Mouse (Mus musculus): Measurements from ENCODE around the gene Zfp653. TPM values are rescaled to one million over a fixed set of nuclear protein-coding genes. Genes with fewer than 3 reads are reported as not detected.
"Not testable (repeated sequence)": the region's sequence is repeated elsewhere in the genome, so short reads cannot be mapped to it uniquely, and the experiment has no call there.

Gene Zfp653
- total RNA-seq (2021), result 10 to 100 TPM in 1 of 2 experiments, 1 to 10 TPM in 1; 9.7 to 11.8 TPM
- long read RNA-seq, experiment 1, transcript Zfp653-201 (9 exons, 2,108 nt), result major isoform, 7 of 14 reads
- long read RNA-seq, experiment 1, partial matches to known transcripts, result 2 of 14 reads
- long read RNA-seq, experiment 1, other reads (novel, unspliced or antisense), result 2 of 14 reads
- long read RNA-seq, experiment 2, partial matches to known transcripts, result 4 of 16 reads
- long read RNA-seq, experiment 2, other reads (novel, unspliced or antisense), result 8 of 16 reads

DNA sequence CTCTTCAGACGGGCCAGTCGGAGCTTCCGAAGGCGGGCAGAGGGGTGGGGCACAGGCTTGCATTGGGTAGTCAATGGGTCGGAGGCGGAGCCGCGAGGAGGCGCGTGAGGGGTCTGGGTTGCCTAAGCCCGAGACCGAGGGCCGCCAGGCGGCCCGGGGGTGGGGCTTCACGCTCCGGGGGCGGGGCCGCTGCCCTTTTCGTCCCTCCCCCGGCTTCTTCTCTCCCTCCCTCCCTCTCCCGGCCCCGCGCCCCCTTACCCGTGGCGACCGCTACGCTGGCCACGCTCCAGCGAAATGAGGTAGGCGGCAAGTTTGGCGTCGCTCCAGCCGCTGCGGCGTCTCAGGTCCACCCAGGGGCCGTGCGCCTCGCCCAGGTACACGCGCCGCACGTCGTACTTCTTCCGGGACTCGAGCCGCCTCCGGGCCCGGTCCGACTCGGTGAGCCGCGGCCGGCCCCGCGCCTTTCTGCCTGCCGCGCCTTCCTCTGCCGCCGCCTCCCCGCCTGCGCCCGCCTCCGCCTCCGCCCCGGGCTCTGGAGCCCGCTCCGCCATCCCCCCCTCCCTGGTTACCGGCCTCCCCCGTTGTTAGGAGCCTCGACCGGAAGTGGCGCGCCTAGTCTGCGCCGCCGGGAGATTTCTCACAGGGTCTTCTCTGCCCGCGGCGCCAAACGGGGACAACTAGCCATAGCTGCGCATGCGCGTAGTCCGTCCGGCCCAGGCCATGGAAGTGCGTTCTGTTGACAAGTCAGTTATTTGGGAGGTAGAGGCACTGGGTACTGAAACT, at the start of gene Zfp653, which contains the start of gene Gm49318:
TSS of gene Zfp653 (minus strand) at position 586 of the 783 bp plus-strand sequence.
TSS of gene Gm49318 (minus strand) at position 469 of the 783 bp plus-strand sequence.
- DNase-seq, result peak; percentile 97

DNA sequence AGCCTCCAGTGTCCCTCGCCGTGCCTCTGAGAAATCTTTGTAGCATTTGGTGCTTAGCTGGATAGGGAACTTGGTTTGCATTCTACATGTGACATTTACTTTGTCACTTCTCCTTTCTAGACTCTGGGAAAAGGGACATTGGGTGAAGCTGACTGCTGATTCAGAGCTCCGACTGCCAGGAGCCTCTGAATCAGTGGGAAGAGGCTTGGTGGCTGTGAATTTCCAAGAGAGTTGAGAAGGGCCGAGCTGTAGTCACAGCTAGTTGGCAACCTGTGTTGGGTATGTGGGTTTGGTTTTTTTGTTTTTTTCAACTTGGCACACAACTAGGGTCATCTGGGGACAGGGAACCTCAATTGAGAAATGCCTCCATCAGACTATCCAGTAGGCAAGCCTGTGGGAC, 48.4 kb upstream of the Zfp653 start:
- DNase-seq, result peak; percentile 46

DNA sequence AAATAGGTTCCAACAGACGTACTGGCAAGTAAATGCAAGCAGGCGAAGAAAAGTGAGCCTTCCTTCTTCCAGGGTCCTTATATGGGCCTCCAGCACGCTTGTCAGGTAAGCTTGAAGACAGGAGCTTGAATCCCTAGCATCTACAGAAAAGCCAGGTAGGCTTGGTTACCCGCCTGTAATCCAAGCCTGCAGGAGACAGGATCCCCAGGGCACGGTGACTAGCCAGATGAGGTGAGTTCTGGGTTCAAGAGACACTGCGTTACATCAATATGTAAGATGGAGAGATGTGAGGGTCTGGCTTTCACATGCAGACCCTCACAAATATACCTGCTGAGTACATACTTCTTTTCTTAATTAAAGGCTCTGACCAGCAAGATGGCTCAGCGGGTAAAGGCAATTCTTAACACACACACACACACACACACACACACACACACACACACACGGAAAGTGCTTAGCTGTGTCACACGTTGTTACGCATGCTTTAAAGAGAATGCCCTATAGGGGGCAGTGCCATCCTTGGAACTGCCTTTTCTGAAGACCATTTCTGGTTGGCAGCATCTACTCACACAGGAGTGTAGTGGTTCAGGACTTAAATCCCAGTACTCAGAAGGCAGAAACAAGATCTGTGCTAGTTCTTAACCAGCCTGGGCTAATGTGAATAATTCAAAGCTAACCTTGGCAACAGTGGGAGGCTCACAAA, 46.7 kb upstream of the Zfp653 start:
- peak; percentile 71 for DNase-seq

DNA sequence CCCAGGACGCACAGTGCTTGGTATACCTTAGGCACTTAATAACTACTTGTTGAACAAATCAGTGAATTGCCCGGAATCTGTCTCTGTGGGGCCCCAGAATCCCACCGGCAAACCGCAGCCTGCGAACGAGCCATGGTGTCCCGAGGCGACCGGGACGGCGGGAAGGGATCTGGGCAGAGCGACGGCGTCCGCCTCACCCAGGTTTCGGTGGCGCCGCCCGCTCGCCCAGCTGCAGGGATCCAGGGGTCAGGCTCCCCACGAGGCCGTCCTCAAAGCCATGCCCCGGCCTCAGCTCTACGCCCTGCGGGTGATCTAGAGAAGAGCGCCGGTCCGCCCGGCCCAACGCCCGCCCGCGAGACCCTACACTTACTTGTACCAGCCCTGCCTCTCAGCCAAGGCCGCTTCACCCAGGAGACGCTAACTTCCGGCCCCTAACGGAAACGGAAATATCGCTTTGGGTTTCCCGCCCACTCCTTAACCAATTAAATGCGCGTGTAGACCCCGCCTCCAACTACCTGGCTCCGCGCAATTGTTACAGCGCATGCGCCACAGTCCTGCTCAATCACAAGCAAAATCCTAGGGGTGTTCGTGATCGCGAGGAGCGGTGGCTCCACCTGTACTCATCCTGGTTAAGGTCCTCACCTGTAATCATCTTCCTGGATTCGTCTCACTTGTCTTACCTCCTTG, 45.7 kb upstream of the Zfp653 start, which contains the start of gene Elof1:
TSS of gene Elof1 (minus strand) at position 433 of the 687 bp plus-strand sequence.
- DNase-seq, result peak; percentile 94

DNA sequence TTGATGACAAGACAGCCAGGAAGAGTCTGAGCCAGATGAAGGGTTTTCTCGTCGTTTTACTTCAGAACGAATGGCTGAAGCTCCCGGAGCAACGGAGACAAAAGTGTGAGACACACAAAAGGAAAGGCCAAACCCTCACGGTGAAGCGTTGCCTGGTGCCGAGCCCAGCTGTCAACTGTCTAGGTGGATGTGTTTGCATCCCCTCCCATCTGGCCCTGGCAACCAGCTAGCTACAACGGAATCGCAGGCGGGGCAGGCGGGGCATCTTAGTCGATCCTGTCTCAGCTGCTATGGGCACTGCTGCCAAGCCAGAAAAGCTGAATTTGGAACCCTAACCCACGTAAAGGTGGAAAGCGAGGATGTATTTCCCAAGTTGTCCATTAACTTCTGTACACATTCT, 44.9 kb upstream of the Zfp653 start:
- no peak for DNase-seq

DNA sequence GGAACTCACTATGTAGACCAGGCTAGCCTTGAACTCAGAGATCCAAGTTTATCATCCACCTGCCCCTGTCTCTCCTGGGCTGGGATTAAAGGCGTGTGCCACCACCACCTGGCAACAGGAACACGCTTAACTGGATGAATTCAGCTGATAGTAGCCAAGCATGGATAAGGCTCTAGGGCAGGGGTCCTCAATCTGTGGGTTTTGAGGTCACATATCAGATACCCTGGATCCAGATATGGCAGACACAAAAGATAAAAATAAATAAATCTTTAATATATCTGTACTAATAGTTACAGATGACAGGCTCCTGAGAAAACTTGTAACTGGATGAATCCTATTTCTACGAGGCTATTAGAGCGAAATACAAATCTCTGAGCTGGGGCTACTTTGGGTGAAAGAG, 44.5 kb upstream of the Zfp653 start:
- no peak for DNase-seq

DNA sequence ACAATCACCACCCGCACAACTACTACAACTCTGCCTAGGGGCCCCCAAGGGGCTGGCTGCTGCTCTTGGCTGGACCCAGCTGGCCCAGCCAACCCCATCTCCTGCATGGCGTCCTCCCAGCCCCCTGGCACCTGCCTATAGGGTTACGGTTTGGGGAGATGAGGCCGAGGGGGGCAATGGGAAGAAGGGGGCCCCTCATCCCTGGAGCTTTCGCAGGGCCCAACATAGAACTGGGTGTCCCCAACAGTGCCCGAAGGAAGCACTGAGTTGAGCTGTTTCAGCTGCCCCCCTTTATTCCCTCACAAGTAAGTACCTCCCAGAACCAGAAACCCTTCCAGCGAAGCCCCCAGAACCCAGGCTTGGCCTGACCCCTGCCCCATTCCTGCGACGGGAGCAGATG, 37.0 kb upstream of the Zfp653 start:
- no peak for DNase-seq

DNA sequence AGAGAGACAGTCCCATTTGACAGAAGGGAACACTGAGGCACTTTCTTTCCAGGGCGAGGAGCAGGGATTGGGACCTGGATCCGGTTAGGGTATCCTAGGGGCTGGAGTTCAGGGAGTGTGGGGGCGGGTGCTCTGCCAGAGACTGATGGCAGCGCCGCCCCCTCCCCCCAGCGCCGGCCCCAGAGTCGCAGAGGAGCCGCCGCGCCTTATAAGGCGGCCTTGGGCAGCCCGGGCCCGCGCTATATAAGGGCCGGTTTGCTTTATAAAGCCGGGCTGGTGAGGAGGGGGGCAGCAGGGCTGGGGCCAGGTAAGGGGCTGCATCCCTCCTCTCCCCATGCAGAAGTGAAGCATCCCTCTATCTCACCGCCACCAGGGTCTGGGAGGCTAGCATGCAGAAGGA, 28.7 kb upstream of the Zfp653 start:
- no peak for DNase-seq

DNA sequence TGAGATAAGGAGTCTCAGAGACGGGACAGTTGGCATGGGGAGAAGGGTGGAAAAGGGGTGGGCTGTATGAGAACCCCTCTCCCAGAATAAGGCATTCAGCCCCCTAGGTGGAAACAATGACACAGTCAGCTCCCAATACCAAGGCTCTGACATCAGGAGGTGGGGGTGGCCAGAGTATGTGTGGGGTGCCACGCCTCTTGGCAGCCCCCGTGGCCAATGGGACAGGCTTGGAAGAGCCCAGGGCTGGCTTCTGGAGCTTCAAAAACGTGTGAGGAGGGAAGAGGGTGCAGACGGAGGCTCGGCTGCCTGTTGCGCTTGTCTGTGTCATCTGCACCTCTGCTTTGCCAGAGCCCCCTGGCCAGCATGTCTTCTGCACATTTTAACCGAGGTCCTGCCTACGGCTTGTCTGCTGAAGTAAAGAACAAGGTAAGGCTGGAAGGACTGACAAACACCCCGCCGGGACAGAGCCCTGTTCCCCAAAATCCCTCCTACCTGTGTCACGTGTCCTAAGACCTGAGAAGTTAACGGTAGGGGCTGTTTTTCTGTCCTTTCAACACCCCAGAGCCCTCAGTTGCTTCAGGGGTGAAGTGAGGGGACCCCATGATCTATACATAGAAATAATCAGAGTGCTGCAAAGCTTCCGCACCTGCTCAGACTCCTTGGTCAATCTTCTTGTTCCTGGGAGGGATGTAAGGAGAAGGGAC, 28.0 kb upstream of the Zfp653 start, which contains the start of gene Cnn1:
TSS of gene Cnn1 (plus strand) at position 224 of the 704 bp plus-strand sequence.
- peak; percentile 46 for DNase-seq

DNA sequence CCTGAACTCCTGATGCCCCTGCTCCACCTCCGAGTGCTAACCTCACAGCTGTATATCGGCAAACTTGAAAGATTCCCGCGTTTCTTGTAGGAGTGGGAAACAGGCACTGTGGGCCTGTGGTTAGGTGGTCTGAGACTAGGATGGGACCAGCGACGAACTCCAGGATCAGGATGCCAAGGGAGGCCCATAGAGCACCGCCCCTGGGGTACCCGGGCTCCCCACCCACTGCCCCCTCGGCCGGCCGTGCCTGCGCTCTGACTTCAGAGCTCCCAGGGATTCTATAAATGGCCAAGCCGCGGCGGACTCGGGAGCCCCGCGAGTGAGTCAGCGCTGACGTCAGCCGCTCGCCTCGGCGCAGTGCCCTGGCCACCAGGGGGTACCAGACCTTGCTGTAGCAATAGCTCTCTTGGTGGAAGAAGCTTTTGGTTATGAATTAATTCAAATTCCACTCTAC, 24.7 kb upstream of the Zfp653 start:
- peak; percentile 94 for DNase-seq

DNA sequence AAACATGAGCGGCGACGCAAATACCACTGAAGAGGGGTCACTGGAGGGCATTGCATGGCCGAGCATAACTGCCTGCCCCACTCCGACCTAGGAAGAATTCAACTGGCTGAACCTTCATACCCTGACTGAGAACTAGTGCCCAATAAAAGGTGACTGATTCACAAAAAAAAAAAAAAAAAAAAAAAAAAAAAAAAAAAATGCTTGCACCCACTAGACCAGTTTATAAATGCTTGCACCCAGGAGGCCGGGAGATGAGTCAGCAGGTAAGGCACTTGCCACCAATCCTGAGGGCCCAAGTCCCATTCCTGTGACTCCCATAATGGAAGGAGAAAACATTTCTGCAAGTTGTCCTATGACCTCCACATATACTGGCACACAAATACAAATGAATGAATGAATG, 21.6 kb upstream of the Zfp653 start:
- no peak for DNase-seq

DNA sequence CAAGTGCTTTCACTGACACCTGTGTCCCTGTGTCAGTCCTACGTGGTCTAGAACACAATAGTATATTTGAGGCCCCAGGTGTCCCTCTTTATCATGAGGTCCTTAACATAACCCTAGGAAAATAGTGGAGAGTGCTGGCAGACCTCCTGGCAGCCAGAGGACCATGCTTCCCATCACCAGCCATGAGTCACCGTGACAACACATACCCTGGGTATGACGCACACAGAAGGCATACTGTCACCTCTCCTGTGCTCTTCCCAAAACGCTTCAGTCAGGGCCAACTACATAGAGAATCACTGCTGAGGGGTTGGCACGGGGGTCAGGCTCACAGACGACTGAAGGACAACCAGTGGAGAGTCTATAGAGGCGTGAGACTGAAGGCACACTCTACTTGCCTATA, 18.8 kb upstream of the Zfp653 start:
- peak; percentile 51 for DNase-seq

DNA sequence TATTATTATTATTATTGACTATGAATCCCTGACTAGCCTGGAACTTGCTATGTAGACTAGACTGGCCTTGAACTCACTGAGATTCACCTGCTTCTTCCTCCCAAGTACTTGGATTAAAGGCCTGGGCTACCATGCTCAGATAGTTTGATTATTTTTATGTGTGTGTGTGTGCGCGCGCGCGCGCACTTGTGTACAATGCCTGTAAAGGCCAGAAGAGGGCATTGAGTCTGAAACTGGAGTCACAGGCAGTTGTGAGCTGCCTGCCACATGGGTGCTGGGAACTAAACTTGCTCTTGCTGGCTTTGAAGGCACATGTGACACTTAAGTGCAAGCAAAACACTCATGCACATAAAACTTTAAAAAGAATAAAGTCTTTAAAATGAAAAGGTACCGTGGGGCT, 18.1 kb upstream of the Zfp653 start:
- no peak for DNase-seq

DNA sequence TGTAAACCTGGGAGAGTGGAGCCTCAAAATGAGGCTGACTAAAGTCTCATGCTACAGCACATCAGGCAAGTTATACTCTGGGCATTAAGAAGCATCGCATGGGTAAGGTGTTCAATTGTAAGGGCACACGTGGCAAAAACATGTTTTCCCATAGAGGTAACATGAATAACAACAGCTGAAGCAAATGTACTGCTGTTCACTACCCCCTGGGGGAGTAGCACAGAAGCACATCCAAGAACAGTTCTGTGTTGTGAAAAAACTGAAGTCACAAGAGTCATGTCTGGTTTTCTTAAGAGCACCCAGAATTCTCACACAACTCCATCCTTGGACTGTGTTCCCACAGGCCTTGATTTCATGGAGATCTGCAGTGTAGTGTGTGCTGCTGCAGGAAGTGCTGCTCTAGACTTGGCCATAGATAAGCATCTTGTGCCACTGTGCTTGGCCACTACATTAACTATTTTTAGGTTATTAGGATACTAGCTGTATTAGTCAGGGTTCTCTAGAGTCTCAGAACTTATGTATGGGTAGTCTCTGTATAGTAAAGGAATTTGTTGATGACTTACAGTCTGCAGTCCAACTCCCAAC, 15.9 kb upstream of the Zfp653 start:
- no peak for DNase-seq

DNA sequence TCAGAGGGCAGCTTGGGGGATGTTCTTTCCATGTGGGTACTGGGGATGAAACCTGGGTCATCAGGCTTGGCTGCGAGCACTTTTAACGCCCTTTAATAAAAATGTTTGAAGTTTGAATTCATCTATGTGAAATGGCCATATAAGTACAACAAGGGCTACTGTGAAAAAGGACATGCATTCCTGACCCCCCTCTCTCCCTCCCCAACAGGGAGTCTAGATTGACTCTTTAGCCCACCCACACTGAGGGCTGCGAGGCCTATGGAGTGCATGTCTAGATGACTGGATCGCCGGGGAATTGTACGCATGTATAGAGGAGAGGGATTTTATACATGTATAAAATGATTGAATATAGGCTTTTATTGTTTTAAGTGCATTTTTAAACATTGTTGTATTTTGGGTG, 14.8 kb upstream of the Zfp653 start:
- DNase-seq, result no peak

DNA sequence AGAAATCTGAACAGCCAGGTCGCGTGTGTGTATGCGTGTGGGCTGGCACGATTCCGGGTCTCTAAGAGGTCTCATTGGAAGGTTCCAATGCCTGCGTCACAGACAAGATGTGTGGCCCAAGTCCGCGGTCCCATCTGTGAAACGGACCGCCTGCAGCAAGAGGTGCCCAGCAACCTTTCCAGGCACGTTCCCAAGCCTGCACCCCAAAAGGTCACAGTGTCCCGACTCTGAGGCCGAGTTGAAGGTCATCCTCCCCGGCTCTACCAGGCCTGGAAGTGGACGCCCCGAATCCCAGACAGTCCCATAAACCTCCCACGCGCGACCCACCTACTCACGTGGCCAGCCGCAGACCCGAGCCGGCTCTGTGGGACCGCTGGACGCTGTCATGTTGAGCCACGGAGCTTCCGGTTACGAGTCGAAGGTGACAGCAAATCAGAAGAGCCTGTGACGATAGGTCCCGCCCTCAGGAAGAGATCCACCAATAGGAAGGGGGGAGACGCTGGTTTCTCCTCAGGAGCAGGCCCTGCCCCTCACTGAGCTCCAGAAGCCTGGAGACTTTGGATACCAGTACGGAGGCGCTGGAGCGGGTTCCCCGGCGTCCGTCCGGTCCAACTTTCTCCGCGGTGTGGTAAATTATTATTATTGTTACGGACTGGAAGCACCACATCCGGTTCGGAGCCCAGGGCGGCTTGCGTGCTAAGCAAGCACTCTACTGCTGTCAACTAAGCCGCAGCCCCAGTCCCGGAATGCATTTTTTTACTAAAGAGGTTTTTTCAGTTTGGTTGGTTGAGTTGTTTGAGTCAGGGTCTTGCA, 14.1 kb upstream of the Zfp653 start, which contains the start of gene Ecsit:
TSS of gene Ecsit (minus strand) at position 417 of the 813 bp plus-strand sequence.
- peak; percentile 92 for DNase-seq

DNA sequence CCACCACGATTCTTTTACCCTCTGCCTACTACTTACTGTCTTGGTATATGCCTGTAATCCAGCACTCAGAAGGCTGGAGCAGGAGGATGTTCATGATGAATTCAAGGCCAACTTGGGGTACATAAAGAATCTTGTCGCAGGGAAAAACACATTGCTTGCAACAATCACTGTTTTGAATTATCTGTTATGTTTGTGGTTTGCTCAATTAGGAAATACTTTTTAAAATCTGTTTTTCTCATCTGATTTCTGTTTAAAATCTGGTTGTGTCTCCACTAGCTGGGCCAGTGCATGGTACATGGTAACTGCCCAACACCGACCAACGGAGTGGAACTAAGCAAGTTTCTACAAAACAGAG, 13.5 kb upstream of the Zfp653 start:
- DNase-seq, result no peak

DNA sequence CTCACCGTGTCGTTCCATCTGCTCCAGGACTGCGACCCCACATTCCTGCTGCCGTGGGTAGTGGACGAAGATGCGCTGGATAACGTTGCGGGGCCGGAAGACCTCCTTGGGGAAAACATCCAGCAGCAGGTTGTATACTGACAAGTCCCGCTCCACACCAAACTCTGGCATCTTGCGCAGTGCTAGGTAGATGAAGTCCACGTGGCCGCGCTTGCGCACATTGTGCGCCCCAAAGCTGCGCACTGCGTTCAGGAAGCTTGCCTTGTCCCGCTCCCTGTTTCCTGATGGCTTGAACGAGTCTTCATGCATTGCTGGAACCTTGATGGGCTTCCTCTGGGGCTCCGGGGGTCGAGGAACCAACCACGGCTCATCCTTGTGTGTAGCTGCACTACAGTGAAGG, 5.0 kb upstream of the Zfp653 start:
- no peak for DNase-seq

DNA sequence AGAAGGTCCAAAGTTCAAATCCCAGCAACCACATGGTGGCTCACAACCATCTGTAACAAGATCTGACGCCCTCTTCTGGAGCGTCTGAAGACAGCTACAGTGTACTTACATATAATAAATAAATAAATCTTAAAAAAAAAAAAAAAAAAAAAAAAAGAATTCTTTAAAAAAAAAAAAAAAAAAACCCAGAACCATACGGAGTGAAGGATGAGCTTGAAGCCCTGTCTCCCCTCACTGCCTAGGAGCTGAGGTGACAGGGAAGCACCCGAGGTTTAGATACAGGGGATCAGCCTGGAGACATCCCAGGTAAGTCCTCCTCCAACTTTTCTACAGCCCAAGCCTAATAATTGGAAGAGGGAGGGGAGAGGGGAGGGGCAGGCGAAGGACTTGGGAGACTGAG, 4.6 kb upstream of the Zfp653 start:
- not testable (repeated sequence) for DNase-seq

DNA sequence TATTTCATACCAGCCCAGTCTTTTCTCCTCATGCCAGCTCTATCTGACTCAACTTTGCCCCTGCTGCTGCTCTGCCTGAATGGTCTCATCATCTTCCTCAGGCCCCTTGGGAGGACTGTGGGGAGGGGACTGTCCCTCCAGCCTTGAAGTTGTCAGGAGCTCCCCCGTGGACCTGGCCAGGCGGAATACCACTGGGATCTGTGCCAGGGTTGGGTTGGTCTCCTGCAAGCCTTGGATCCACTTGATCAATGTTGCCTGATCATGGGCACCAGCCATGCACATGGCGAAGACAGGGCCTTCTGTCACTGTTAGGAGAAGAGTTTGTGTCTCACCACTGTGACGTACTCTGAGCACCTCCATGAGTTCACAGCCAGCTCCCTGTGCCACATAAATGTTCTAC, 1.1 kb upstream of the Zfp653 start:
- peak; percentile 19 for DNase-seq

Measured in adrenal gland, postnatal 10 days (tissue).